Mouse (Mus musculus) lung, postnatal 4 days (tissue): ENCODE data around the gene Arpp21.

ENCODE experiments used
- DNase-seq, 2 experiments: peaks; one replicate each; pipeline ENCODE4 v3.0.0; 2021

Arpp21 gene

GRCm38 (mm10) chr9:112177569-112177968 is 58.2 kb downstream of the Arpp21 start:
- no peak for DNase-seq

DNA sequence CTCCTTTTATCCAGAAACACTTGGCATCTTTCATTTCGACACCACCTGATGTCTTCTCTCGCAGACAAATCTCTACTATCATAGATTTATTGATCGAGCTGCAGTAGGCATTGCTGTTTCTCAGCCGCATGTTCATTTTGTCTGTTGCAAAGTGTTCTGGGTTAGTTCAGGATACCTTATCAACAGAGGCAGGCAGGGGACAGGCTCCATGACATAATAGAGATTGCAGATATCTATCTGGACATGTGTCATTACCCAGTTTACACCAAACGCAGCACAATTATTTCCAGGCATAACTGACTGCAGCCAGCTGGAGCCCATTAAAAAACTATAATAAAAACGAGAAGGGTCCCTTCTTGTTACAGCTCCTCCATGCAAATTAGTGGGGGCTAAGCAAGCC is 59.4 kb downstream of the Arpp21 start:
- no peak for DNase-seq

DNA sequence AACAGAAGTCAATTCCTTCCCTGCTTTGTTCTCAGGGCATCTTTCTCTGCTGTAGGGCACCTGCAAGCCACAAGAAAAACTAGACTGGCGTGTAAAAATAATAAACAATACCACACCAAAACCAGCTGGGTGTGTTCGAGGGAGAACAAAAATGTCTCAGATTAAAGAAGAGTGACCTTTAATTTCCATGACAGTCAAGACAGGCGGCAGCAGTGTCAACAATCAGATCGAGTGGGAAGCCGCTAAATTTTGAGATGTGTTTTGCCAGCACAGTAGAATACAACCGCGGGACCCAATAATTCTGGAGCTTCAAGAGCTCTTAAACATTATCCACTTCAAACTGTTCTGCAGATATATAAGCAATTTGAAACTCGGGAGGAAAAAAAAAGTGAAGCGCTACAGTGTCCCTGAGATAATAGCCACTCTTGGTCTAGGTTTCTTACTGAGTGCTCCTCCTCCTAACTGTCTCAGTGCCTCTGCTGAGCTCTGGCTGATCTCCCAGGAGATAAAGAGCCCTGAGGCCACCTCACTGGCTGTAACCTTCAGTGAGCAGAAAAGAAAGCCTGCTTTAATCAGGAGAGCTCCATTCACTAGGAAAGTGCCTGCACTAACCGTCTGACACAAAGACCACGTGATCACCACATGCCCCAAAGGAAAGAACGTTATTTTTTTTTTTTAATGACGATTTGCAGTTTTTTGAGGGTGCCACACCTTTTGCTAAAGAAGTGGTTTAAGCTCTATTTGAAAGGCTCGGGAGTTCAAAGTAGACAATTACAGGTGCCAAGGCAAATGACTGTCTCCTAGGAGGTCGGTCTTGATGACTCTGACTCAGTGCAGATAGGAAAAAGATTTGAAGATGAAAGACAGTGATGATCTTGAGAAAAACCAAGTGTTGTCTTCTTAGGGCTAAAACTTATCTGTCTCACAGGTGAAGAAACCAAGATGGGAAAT is 61.1 kb downstream of the Arpp21 start:
- DNase-seq = no peak

DNA sequence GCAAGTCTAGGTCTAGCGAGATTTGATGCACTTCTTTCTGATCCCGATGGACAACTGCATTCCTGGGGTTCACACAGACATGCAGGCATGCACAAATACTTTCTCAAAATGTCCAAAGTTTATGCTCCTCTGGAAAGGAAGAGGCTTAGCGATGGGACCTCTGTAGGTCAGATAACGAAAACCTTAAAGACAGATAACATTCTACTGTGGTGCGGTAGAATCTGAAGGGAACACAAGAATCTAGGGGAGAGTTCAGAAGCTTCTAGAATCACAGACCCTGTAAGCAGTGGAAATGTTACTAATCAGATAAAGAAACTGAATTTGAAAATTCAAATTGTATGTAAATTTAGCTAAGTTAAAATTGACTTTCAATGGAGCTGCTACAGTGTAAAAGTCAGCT is 62.0 kb downstream of the Arpp21 start:
- no peak for DNase-seq

GRCm38 (mm10) chr9:112164677-112165076 is 71.1 kb downstream of the Arpp21 start:
- no peak for DNase-seq

DNA sequence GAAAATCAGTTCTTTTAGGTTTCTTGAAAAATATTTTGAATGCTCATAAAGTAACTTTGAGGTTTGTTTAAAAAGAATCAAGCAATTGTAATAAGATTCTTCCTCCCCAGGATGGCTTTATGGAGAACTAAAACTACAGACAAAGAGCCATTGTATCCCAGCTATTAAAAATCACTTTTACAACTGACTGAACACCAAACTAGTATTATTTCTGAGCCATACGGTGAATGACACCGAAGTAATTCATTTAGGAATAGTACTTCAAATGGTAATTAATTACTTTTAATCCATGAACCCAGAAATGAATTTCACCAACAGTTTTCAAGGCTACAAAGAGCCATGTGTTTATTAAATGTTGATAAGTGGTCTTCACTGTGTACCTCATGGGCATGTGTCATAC is 74.8 kb downstream of the Arpp21 start:
- DNase-seq = no peak

DNA sequence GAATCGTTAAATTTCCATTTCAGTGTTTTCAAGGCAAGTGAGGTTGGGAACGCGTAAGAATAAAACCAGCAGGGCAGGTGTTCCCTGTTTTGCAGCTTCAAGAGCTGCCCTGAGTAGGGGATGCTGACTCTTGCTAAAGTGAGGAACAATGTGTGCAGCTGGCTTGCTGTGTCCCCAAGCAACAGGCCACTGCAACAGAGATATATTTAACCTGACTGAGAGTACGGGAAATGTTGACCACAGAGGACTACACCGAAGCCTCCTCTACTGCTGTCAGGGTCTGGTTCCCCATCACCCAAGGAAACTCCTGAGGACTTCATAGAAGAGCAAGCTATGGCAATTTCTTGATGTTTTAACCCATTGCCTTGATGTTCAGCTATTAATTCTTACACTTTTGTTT is 81.8 kb downstream of the Arpp21 start:
- DNase-seq = no peak

DNA sequence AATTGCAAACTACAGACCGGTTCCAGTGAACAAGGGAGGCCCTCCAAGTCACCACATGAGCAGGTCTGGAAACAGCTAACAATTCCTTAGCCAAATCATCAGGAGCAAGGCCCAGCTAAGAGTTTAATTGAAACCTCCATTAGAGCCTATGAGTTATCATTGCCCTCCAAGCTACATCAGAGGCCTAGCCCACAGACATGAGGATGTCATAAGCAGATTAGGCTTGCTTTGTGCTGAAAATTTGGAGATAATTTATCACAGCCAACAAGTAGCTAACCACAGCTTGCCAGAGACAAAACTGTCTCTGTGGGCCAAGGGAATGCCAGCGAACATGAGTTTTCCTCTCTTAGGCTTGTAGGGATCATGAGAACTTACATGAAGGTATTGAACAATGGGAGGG is 83.0 kb downstream of the Arpp21 start:
- DNase-seq = no peak

- DNase-seq = no peak
Observed at GRCm38 (mm10) chr9:112151177-112151576, 84.6 kb downstream of the Arpp21 start.

DNA sequence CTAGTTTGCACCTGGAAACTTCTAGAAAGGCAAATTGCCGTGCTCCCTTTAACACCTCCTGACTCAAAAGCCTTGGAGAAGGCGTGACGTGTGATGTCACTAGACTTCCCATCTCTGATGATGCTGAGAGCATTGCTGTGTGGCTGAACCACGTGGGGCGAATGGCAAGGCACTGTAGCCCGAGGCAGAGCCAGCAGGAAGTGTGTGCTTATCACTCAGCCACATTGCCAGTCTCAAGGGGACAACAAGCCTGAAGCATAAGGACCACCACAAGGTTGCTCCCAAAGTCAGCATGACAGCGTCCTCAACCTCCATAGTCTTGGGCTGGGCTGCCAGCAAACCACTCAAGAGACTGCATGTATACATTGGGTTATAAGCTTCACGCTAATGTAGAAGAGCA is 95.1 kb downstream of the Arpp21 start:
- DNase-seq = no peak

DNA sequence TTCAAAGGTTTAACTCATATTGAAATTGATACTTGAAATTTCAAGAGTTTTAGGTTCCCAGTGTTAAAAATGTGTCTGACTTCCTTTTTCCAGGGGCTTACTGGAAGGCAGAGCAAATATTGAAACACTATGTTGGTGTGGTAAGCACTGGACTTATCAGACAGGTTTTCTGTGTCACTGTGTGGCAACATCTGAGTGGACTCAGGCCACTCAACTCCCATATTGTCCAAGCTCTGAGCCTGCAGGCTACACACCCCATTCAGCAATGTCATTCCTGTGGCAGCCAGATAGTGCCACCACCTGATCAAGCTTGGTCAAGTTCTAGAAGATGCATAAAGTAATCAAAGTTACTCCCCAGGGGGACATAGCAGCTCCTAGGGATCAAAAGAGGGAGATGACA is 97.9 kb downstream of the Arpp21 start:
- DNase-seq = no peak

DNA sequence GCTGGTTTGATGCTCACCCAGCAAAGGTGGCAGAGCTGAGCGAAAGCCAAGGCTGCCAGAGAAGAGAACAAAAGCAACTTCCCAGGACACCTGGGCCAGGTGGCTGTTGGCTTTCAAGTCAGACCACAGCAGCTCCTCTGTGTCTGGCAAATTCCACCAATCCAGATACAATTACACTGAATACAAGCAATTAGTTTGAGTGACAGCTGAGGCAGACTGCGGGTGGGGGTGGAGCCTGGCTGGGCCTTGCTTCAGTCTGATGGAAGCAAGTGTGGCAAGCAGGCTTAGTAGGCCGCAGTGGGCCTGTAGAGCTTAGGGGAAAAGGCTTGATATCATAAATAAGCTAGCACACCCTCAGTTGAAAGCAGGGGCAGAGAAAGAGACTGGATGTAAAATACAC is 104.9 kb downstream of the Arpp21 start:
- no peak for DNase-seq

- no peak for DNase-seq
Observed at GRCm38 (mm10) chr9:112124667-112125066, 111.1 kb downstream of the Arpp21 start.

DNA sequence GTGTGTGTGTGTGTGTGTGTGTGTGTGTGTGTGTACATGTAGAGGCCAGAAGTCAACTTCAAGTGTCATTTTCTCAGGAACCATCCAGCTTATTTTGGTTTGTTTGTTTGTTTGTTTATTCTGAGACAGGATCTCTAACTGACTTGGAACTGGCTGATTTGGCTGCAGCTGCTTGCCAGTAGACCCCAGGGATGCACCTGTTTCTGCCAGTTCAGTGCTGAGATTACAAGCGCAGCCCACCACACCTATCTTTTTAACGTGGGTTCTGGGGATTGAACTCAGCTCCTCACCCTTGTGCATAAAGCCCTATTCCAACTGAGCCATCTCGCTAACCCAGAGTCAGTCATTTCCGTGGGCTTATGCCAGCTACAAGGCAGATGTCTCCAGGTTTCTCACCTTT is 111.6 kb downstream of the Arpp21 start:
- DNase-seq = no peak

DNA sequence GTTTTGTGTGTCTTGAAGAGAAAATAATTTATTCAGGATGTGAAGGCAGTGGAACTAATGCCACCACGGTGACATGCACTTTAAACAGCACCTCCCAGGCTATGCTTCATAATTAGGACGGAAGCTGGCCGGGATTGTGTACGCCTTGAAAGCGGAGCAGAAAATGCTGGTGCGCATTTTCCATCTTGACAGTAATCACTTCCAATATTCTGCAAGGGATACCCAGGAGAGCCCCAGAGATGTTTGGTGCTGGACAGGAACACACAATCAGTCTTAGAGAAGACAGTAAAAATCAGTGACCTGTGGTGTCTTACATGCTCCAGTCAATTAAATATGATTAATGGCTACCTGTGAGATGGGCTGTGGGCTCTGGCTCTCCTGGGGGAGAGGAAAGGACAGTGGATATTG is 112.3 kb downstream of the Arpp21 start:
- no peak for DNase-seq

GRCm38 (mm10) chr9:112119535-112119934 is 116.2 kb downstream of the Arpp21 start:
- no peak for DNase-seq

- DNase-seq = no peak
Observed at GRCm38 (mm10) chr9:112119106-112119433, 116.7 kb downstream of the Arpp21 start.

DNA sequence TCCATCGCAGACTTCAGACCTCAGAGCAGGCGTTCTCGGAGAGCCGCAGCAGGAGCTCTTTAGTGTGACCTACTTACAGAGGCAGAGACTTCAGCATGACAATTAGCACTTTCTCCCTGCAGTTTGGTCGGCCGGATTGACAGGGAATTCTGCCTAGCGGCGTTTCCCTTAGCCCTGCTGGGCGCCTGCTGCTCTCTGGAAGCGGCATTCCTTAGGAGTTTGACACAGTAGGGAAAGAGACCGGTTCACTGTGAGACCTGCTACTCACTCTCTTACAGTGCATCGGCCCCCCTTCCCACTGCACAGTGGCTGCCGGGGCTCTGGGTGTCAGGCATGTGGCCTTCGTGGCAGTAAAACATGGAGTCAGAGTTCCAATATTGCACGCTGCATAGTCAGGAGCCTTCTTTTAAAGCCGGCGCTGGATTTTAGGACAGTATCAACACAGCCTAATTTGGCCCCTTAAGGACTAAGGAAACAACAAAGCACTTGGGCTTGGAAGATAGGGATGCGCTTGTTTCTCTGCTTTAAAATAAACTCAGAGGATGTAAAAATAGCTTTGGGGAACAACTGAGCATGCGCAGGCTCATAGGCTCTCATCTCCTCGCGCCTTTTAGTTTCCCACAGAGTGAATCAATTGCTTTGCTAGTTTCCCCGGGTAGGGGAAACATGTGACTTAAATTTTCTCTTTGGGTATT is 117.2 kb downstream of the Arpp21 start:
- DNase-seq = no peak

DNA sequence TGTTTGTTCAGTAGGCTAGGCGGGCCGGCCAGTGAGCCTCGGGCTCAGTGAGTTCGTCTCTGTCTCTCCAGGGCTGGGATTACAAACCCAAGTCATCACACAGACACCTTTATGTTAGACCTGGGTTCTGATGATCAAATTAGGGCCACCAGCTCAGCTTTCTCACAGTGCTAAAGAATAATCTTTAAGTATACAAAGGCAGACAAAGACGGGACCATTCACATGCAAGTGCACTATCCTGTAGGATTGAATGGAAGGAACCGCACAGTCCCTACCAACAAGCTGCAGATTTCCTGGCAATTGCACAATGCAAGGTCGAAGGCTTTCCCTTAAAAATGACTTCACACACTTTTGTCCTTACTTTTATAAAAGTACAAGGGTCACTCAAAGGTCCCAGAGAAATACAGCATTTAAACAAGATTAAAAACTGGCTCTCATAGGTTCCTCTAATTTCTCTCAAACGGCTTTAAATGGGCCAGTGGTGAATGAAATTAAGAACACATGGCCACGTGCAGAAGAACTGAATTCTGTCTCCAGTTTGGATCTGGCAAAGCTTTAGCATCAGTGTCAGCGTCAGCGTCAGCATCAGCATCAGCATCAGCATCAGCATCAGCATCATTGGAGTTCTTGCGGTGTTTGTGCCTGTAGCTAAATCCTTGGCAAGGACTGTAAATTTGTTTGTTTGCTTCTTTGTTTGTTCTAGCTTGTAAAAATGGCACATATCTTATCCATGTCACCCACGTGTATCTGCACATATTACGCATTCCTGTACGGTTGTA is 117.9 kb downstream of the Arpp21 start:
- DNase-seq = no peak

DNA sequence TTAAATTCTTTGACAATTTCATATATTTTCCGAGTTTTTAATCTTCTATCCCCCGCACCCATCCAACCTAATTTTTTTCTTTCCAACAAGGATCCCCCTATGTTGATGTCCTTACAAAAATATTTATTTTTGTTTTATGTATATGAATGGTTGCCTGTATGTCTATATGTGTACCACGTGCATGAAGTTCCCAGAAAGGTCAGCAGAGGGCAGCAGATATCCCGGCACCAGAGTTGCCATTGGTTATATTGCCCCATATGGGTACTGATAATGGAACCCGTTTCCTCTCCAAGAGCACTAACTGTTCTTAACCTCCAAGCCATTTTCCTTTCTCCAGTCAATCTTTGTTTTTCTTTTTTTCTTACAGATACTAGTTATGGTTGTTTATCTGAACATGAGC is 124.1 kb downstream of the Arpp21 start:
- no peak for DNase-seq

- DNase-seq = no peak
Observed at GRCm38 (mm10) chr9:112102852-112103192, 132.9 kb downstream of the Arpp21 start.

GRCm38 (mm10) chr9:112102155-112102851 is 133.4 kb downstream of the Arpp21 start:
- no peak for DNase-seq
